Mouse (Mus musculus) hindbrain, embryonic 14.5 days (tissue): ENCODE results near the gene Ccdc151. TPM values are rescaled to one million over a fixed set of nuclear protein-coding genes. Genes with fewer than 3 reads are reported as not detected.

ENCODE experiments used
- ATAC-seq: fragments of 200-750 bp; cut with Nextera tagmentation; 2 replicates; pipeline ENCODE4 v1.8.0; 2017; ENCODE audit warnings: moderate number of reproducible peaks, mild to moderate bottlenecking, moderate TSS enrichment, moderate library complexity; ENCODE audit not compliant: low FRiP score
- DNase-seq: peaks from one replicate; pipeline ENCODE4 v3.0.0-alpha.2; 2015; ENCODE audit warnings: low spot score
- H3K27ac ChIP-seq: fragments of 300-500 bp; sonication (generic); 2 replicates; pipeline ENCODE4 v1.5.1; 2014; ENCODE audit warnings: mild to moderate bottlenecking, moderate library complexity
- H3K27me3 ChIP-seq: fragments of 300-500 bp; sonication (generic); 2 replicates; pipeline ENCODE4 v1.6.1; 2014; ENCODE audit warnings: mild to moderate bottlenecking, low read length, mixed read lengths; ENCODE audit not compliant: control insufficient read depth, insufficient read depth
- H3K36me3 ChIP-seq: fragments of 300-500 bp; sonication (generic); replicated peaks from 2 replicates; pipeline ENCODE4 v1.6.1; 2014; ENCODE audit not compliant: control insufficient read depth, insufficient read depth
- H3K4me1 ChIP-seq: fragments of 300-500 bp; sonication (generic); replicated peaks from 2 replicates; pipeline ENCODE4 v1.6.1; 2014; ENCODE audit warnings: antibody characterized with exemption, low read length, mixed read lengths; ENCODE audit not compliant: control insufficient read depth, insufficient read depth
- H3K4me2 ChIP-seq: fragments of 300-500 bp; sonication (generic); replicated peaks from 2 replicates; pipeline ENCODE4 v1.6.1; 2014; ENCODE audit warnings: mild to moderate bottlenecking, moderate library complexity
- H3K4me3 ChIP-seq: fragments of 300-500 bp; sonication (generic); replicated peaks from 2 replicates; pipeline ENCODE4 v1.5.1; 2014; ENCODE audit warnings: mild to moderate bottlenecking, low read length
- H3K9ac ChIP-seq: fragments of 300-500 bp; sonication (generic); 2 replicates; pipeline ENCODE4 v1.6.1; 2014
- H3K9me3 ChIP-seq: fragments of 300-500 bp; sonication (generic); 2 replicates; pipeline ENCODE4 v1.6.1; 2016; ENCODE audit warnings: low read length; ENCODE audit not compliant: control insufficient read depth
- WGBS: fragments of 180-500 bp; shearing (Covaris S2); extraction: QIAGEN DNeasy Blood & Tissue Kit; methylation state at CpG from one replicate; pipeline ENCODE4 v1.1.7; 2014; 5-methylcytosine and 5-hydroxymethylcytosine counted together
- polyA plus RNA-seq: library from polyadenylated mRNA; unstranded; fragments of >200 nt; fragmentation: Nextera tagmentation; extraction: Ambion mirVana; gene quantifications from 2 replicates; pipeline ENCODE4 v1.2.1, GENCODE M21; 2014

Gene Ccdc151
- polyA plus RNA-seq, 1 experiment from 2014 or later: 6.2 TPM

DNA sequence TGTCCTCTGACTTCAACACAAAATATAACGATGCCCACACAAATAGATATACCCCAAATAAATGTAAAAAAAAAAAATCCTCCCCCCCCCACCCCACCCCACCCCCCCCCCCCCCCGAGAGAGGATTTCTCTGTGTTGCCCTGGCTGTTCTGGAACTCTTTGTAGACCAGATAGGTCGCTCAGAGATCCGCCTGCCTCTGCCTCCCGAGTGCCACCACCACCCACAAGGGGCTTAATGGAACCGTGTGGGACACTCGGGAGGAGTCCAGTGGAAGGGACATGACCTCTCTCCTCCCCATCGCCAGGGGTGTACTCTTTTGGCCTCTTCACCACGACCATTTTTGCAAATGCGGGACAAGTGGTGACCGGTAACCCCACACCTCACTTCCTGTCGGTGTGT is 59.4 kb downstream of the Ccdc151 start:
- Histone ChIP-seq H3K4me3 (no peak overlapping the region), H3K9ac (no peak overlapping the region), H3K4me1 (peaks cover 11% of the 10 kb centered on the region), H3K27me3 (no peaks in the 10 kb centered on the region), H3K36me3 (peaks cover 61% of the 10 kb centered on the region), H3K9me3 (no peaks in the 10 kb centered on the region), H3K27ac (no peak overlapping the region), H3K4me2 (no peak overlapping the region)
- DNase-seq (no peak), ATAC-seq (no peak)
- WGBS: 82% methylated on average over 12 of the region's 12 CpGs

Other genes starting within 250 kb of the Ccdc151 start
- gene Spc24, start 242.3 kb downstream of the Ccdc151 start, polyA plus RNA-seq: 17.7 and 18.7 TPM in 2 replicates
- gene Kank2, start 203.9 kb downstream of the Ccdc151 start, polyA plus RNA-seq: 3.0 and 3.3 TPM in 2 replicates
- gene Angptl8, start 167.1 kb downstream of the Ccdc151 start, polyA plus RNA-seq: 0.33 and 0.62 TPM in 2 replicates
- 16.3 and 18.0 TPM in 2 replicates for gene Dock6, start 150.0 kb downstream of the Ccdc151 start, polyA plus RNA-seq
- 15.2 and 17.3 TPM in 2 replicates for gene Rab3d, start 84.4 kb downstream of the Ccdc151 start, polyA plus RNA-seq
- gene Ccdc159, start 75.2 kb downstream of the Ccdc151 start, polyA plus RNA-seq: 5.6 and 8.3 TPM in 2 replicates
- 45.2 and 58.9 TPM in 2 replicates for gene Tmem205, start 75.1 kb downstream of the Ccdc151 start, polyA plus RNA-seq
- gene Plppr2, start 65.6 kb downstream of the Ccdc151 start, polyA plus RNA-seq: 90.6 and 102 TPM in 2 replicates
- 18.2 and 19.9 TPM in 2 replicates for gene Swsap1, start 46.9 kb downstream of the Ccdc151 start, polyA plus RNA-seq
- 1.4 and 2.4 TPM in 2 replicates for gene Epor, start 39.1 kb downstream of the Ccdc151 start, polyA plus RNA-seq
- gene Rgl3, start 13.2 kb downstream of the Ccdc151 start, polyA plus RNA-seq: 1.3 and 1.9 TPM in 2 replicates
- 70.1 and 73.6 TPM in 2 replicates for gene Prkcsh, start 172 bp upstream of the Ccdc151 start, polyA plus RNA-seq
- gene Elavl3, start 49.4 kb upstream of the Ccdc151 start, polyA plus RNA-seq: 129 and 130 TPM in 2 replicates
- not detected in 2 replicates for gene Gm49318, start 68.6 kb upstream of the Ccdc151 start, polyA plus RNA-seq
- gene Zfp653, start 68.7 kb upstream of the Ccdc151 start, polyA plus RNA-seq: 12.4 and 13.3 TPM in 2 replicates
- 49.3 and 54.4 TPM in 2 replicates for gene Ecsit, start 82.8 kb upstream of the Ccdc151 start, polyA plus RNA-seq
- gene Cnn1, start 96.6 kb upstream of the Ccdc151 start, polyA plus RNA-seq: 1.0 and 1.1 TPM in 2 replicates
- 192 and 193 TPM in 2 replicates for gene Elof1, start 114.5 kb upstream of the Ccdc151 start, polyA plus RNA-seq
- 0.47 and 0.60 TPM in 2 replicates for gene Acp5, start 133.1 kb upstream of the Ccdc151 start, polyA plus RNA-seq
- 78.5 and 101 TPM in 2 replicates for gene Pigyl, start 154.2 kb upstream of the Ccdc151 start, polyA plus RNA-seq
- gene Zfp872, start 185.5 kb upstream of the Ccdc151 start, polyA plus RNA-seq: 0.43 and 0.69 TPM in 2 replicates
- gene Zfp809, start 223.1 kb upstream of the Ccdc151 start, polyA plus RNA-seq: 10.5 and 11.5 TPM in 2 replicates